Mouse (Mus musculus): Measurements from ENCODE around the gene Psmd7. TPM values are rescaled to one million over a fixed set of nuclear protein-coding genes. Genes with fewer than 3 reads are reported as not detected.
"Not testable (repeated sequence)": the region's sequence is repeated elsewhere in the genome, so short reads cannot be mapped to it uniquely, and the experiment has no call there.

The Psmd7 gene
- 240 and 244 TPM in 2 replicates for polyA plus RNA-seq (2015; fragmentation: Nextera tagmentation; extraction: Ambion mirVana)

DNA sequence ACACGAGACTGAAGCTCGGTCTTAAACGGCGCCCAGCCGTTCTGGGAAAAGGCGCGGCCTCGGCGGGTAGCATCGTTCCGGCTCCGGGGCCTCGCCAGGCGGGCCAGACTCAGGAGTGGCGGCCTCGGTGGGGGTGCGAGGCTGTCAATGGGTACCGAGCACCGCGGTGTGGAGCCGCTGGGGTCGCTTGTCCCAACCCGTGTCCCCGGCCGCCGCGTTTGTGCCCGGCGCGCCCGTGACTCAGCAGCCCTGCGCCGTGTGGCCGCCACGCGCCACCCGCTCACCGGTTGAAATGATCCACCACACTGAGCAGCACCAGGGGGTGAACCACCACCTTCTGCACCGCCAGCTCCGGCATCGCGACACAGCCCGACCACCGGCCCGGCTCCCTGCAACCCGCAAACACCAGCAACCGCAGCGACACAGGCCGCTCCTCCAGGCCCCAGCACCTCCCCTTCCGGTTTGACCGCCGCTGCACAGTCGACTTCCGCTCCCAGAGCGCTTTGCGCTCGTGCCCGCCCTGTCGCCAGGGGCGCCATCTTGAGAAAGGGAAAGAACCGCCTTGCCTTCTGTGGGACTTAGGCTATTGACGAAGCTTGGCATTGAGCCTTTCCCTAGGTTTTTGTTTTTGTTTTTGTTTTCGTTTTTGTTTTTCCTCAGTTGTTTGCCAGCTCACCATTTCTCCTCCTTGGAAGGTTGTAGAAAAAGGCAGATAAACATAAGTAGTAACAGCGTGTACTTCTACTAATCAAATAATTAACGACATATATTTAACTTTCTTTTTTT, at the start of gene Psmd7:
Gene Psmd7, minus strand, starts transcription at position 470 of the 786 bp plus-strand sequence.
- ATAC-seq (replicated peaks), result peak; percentile 98
- 1% methylated on average over 64 of the region's 65 CpGs for WGBS

DNA sequence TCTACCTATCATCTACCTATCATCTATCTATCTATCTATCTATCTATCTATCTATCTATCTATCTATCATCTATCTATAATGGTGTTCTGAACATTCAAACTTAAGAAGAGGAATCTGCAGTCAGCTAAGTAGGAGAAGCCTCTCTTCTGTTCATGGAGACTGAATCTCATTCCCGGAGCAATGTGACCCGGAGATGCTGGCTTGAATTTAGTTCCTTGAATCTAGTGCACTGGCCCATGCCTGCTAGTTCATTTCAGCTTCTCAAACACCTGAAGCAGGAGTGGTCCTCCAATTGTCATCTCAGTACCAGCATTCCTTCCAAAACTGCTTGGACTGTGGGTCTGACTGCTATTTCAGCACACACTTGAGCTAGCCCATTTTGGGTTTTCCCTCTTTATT, 45.5 kb upstream of the Psmd7 start:
- no peaks in the 10 kb centered on the region for H3K36me3 ChIP-seq (replicated peaks)
- H3K4me1 ChIP-seq, result no peaks in the 10 kb centered on the region
- no peak overlapping the region for H3K4me3 ChIP-seq
- no peak overlapping the region for H3K27ac ChIP-seq
- WGBS, result 98% methylated on average over 2 of the region's 2 CpGs
- H3K9ac ChIP-seq, result no peak overlapping the region
- no peak for ATAC-seq (replicated peaks)
- no peaks in the 10 kb centered on the region for H3K27me3 ChIP-seq (replicated peaks)
- no peak overlapping the region for H3K4me2 ChIP-seq
- H3K9me3 ChIP-seq, result no peaks in the 10 kb centered on the region

More for the DNA sequence above, at the start of gene Psmd7:
- Histone ChIP-seq H3K27ac (peak within 1 kb of the TSS; percentile 87), H3K4me3 (peak within 1 kb of the TSS; percentile 70), H3K4me1 (peaks cover 16% of the 10 kb centered on the region), H3K4me2 (peak within 1 kb of the TSS; percentile 93), H3K9me3 (no peaks in the 10 kb centered on the region), H3K27me3 (replicated peaks) (no peaks in the 10 kb centered on the region), H3K9ac (peak within 1 kb of the TSS; percentile 66), H3K36me3 (replicated peaks) (peaks cover 13% of the 10 kb centered on the region; the same call in 1 of the 2 replicates)

DNA sequence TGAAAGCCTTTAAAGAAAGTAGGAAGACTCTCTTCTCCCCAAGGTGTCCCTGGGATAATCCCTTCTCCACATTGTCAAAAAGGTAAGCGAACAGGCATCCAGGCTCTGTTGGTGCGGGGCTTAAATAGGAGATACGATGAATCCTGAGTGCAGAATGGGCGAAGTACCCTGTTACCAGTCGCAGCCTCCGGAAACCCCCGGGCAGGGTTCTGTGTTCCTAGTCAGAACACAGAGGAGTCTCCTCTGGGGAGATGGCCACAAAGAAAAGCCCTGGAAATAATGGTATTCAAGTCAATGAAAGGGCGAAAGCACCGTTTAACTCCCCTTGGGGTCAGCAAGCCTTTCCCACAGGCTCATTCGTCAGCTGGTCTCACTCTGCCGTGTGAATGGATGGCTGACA, 41.4 kb upstream of the Psmd7 start:
- H3K27ac ChIP-seq, result no peak overlapping the region
- H3K4me2 ChIP-seq, result no peak overlapping the region
- H3K9me3 ChIP-seq, result no peaks in the 10 kb centered on the region
- no peaks in the 10 kb centered on the region for H3K4me1 ChIP-seq
- ATAC-seq (replicated peaks), result no peak
- H3K27me3 ChIP-seq (replicated peaks), result no peaks in the 10 kb centered on the region
- H3K36me3 ChIP-seq (replicated peaks), result no peaks in the 10 kb centered on the region
- H3K4me3 ChIP-seq, result no peak overlapping the region
- H3K9ac ChIP-seq, result no peak overlapping the region
- 55% methylated on average over 11 of the region's 11 CpGs for WGBS

DNA sequence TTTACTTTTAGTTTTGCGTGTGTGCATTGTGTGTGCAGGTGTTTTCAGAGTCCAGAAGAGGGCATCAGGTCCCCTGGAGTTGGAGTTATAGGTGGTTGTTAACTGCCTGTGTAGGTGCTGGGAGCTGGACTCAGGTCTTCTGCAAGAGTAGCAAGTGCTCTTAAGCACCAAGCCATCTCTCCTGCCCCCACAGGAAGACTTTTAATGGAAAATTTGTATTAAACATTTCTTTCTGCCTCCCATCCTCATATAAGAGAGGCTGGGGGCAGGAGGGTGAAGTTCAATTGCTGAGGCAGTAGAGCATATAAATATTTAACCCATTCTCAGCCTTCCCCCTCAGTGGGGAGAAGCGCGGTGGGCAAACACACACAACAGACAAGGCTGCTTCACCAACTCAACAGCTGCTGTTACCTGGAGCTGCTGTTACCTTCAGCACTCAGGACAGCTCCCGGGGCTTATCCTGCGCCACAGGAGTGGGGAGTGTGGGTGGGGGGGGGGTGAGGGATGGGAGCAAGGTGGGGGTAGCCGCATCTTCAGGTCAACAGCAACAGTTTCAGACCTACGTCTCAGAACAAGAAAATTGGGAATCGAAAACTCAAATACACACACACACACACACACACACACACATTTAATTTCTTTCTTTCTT, 40.4 kb upstream of the Psmd7 start:
- H3K4me3 ChIP-seq, result no peak overlapping the region
- H3K9ac ChIP-seq, result no peak overlapping the region
- no peaks in the 10 kb centered on the region for H3K9me3 ChIP-seq
- no peaks in the 10 kb centered on the region for H3K36me3 ChIP-seq (replicated peaks)
- H3K4me2 ChIP-seq, result no peak overlapping the region
- no peaks in the 10 kb centered on the region for H3K27me3 ChIP-seq (replicated peaks)
- ATAC-seq (replicated peaks), result no peak
- no peak overlapping the region for H3K27ac ChIP-seq
- H3K4me1 ChIP-seq, result no peaks in the 10 kb centered on the region
- WGBS, result 77% methylated on average over 8 of the region's 8 CpGs

DNA sequence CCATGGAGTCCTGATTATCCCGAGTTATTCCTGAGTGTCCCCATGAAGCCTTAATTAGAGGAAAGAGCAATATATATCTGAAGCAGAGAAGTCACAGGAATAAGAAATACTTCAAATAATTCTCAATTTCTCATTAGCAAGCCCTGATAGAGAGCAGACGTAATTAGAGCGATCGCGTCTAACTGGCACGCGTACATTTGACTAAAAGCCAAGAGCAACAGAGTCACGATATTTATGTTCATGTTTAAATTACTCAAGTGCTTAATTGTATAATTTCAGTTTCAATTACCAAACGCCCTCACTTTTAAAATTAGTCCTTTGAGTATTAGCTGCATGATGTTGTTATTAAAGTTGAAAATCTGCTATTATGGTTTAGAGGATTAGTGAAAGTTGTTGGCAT, 39.6 kb upstream of the Psmd7 start:
- H3K9ac ChIP-seq, result no peak overlapping the region
- no peak overlapping the region for H3K4me3 ChIP-seq
- ATAC-seq (replicated peaks), result no peak
- H3K9me3 ChIP-seq, result no peaks in the 10 kb centered on the region
- no peak overlapping the region for H3K4me2 ChIP-seq
- H3K36me3 ChIP-seq (replicated peaks), result no peaks in the 10 kb centered on the region
- no peaks in the 10 kb centered on the region for H3K27me3 ChIP-seq (replicated peaks)
- WGBS, result 79% methylated on average over 9 of the region's 9 CpGs
- no peak overlapping the region for H3K27ac ChIP-seq
- no peaks in the 10 kb centered on the region for H3K4me1 ChIP-seq

DNA sequence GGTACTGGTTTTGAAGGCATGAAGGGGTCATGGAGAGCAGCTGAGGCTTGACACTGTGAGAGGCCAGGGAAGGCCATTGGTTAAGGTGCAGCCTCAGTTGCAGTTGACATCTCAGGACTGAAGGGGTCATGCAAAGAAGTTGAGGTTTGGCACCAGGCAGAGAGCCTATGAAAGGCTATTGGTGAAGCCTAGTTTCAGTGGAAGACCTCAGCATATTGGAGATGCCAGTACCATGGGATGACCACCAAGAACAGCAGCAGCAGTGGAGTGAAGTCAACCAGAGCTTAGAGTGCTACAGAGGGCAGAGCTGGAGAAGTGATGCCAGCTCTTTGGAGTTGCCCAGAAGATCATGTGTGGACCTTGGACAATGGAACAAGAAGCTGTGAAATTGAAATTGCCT, 36.0 kb upstream of the Psmd7 start:
- not testable (repeated sequence) for H3K9ac ChIP-seq; H3K36me3 ChIP-seq (replicated peaks); H3K27ac ChIP-seq; H3K27me3 ChIP-seq (replicated peaks); H3K9me3 ChIP-seq; H3K4me2 ChIP-seq; ATAC-seq (replicated peaks); H3K4me1 ChIP-seq; H3K4me3 ChIP-seq

DNA sequence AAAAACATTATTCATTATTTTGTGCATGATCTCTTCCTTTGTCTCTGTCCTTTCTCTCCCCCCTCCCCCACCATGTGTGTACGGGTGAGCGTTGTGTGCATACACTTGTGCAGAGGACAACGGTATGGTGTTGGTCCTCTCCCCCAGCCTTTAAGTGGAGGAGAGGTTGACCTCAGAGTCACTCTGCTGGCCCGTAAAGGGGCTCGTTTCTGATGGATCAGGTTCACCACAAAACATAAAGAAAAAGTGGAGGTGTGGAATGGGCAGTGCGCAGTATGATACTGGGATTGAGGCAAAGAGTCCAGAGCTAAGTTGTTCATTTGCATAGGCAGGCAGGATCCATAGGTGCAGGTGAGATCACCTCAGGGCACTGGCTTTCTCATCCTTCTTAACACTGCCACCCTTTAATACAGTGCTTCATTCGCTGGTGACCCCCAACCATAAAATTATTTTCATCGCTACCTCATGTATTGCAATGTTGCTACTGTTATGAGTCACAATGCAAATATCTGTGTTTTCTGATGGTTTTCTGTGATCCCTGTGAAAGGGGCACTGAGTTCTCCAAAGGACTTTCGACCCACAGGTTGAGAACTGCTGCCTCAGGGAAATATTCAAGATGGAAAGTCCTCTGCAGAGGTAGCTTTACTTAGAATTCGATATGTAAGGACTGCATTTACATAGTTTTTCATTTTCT, 33.8 kb upstream of the Psmd7 start:
- no peaks in the 10 kb centered on the region for H3K27me3 ChIP-seq (replicated peaks)
- WGBS, result 92% methylated on average over 10 of the region's 10 CpGs
- H3K4me2 ChIP-seq, result no peak overlapping the region
- H3K9ac ChIP-seq, result no peak overlapping the region
- no peak overlapping the region for H3K27ac ChIP-seq
- H3K4me3 ChIP-seq, result no peak overlapping the region
- ATAC-seq (replicated peaks), result no peak
- H3K9me3 ChIP-seq, result no peaks in the 10 kb centered on the region
- H3K36me3 ChIP-seq (replicated peaks), result no peaks in the 10 kb centered on the region
- no peaks in the 10 kb centered on the region for H3K4me1 ChIP-seq

DNA sequence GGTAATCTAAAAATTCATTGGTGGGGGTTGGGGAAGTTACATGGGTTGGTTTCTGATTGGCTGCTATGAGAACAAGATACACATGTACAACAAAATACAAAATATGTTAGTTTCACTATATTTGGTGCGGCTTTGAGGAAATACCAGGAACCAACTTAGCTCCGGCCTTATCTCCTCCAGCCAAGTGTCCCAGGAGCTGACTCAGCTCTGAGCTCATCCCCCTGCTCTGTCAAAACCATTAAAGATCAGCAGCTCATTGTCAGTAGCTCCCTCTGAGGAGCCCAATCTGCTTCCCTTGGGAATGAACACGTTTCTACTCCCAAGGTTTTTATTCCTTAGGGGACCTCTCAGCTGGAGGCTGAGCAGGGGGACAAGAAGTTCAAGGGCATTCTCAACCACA, 32.9 kb upstream of the Psmd7 start:
- no peaks in the 10 kb centered on the region for H3K9me3 ChIP-seq
- H3K4me3 ChIP-seq, result no peak overlapping the region
- no peak for ATAC-seq (replicated peaks)
- no peaks in the 10 kb centered on the region for H3K36me3 ChIP-seq (replicated peaks)
- 66% methylated on average over 3 of the region's 3 CpGs for WGBS
- H3K4me1 ChIP-seq, result no peaks in the 10 kb centered on the region
- H3K27me3 ChIP-seq (replicated peaks), result no peaks in the 10 kb centered on the region
- no peak overlapping the region for H3K9ac ChIP-seq
- no peak overlapping the region for H3K27ac ChIP-seq
- H3K4me2 ChIP-seq, result no peak overlapping the region

DNA sequence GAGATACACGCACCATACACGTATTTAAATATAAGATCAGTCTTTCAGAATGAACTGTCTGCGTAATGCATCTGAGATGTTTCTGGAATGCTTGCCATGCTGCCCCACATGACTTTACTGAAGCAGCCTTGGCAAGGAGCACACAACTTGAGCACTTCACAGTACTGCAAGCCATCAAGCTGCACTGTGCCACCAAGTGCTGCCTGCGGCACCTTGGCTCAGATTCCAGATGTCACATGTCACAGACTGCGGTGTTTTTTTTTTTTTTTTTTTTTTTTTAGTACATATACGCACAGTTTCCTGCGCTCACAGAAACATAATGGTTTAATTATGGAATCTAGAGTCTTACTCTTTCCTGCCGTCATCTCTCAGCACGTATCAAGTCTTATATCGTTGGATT, 30.2 kb upstream of the Psmd7 start:
- Histone ChIP-seq H3K4me2 (no peak overlapping the region), H3K9me3 (no peaks in the 10 kb centered on the region), H3K4me1 (no peaks in the 10 kb centered on the region), H3K36me3 (replicated peaks) (no peaks in the 10 kb centered on the region), H3K27ac (no peak overlapping the region), H3K9ac (no peak overlapping the region), H3K4me3 (no peak overlapping the region), H3K27me3 (replicated peaks) (no peaks in the 10 kb centered on the region)
- WGBS, result 92% methylated on average over 10 of the region's 10 CpGs
- ATAC-seq (replicated peaks), result no peak

DNA sequence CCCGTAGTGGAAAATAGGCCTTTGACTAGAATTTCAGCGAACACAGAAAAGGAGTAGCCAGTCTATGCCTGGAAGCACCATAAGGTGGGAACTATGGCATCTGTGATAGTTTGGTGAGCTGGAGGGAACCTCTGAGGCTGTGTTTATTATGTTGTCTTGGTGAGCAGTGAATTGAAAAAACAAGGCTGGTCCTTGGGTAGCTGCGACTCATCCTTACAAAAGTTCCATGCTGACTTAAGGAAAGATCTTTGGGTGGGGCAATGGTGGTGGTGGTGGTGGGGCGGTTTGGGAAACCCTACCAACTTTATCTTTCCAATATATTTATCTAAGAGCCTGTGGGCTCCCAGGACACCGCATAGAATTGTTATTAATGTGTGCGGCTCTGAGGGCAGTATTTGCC, 25.1 kb upstream of the Psmd7 start:
- Histone ChIP-seq H3K27ac (no peak overlapping the region), H3K4me1 (no peaks in the 10 kb centered on the region), H3K4me3 (no peak overlapping the region), H3K9me3 (no peaks in the 10 kb centered on the region), H3K9ac (no peak overlapping the region), H3K36me3 (replicated peaks) (no peaks in the 10 kb centered on the region), H3K4me2 (no peak overlapping the region), H3K27me3 (replicated peaks) (no peaks in the 10 kb centered on the region)
- WGBS, result 89% methylated on average over 6 of the region's 6 CpGs
- no peak for ATAC-seq (replicated peaks)

DNA sequence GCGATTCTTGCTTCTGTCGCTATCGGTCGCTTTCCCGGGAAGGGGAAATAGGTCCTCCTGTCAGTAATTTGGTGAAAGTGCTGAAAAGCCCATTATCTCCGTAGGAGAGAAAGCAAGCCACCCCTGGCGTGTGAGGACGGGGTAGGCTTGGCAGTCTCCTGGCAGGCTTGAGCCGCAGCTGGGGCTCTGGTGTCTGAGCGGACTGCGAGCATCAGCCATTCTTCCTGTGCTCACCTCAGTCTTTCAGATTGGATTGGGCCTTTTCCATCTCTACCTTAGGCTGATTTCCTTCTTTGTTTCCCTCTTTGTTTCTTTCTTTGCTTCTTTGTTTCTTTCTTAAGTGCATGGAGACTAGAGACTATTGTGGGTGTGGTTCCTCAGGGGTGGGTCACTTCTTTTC, 22.6 kb upstream of the Psmd7 start:
- Histone ChIP-seq H3K9me3 (no peaks in the 10 kb centered on the region), H3K9ac (no peak overlapping the region), H3K4me3 (no peak overlapping the region), H3K27me3 (replicated peaks) (no peaks in the 10 kb centered on the region), H3K4me2 (no peak overlapping the region), H3K36me3 (replicated peaks) (no peaks in the 10 kb centered on the region), H3K27ac (no peak overlapping the region), H3K4me1 (0 out of 2 replicates have a peak, but pooled peaks cover 4% of the 10 kb centered on the region)
- no peak for ATAC-seq (replicated peaks)
- 53% methylated on average over 11 of the region's 11 CpGs for WGBS

DNA sequence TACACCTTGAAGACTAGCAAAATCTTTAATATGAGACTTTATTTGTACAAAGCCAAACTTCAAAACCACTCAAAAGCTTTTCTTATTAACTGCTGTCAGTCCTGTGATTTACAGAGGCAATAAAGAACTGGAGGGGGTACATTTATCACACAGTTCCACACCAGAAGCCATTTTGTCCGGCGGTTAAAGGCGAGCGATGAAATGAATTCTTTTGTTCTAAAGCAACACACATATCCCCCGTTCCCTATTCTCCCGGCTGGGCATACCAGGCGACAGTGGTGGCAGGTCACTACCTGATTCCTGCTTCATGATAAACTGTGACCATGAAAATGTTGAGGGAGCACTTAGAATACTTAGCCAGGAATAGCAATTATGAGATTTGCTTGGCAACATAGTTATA, 20.5 kb upstream of the Psmd7 start:
- H3K27ac ChIP-seq, result no peak overlapping the region
- H3K4me1 ChIP-seq, result peaks cover 14% of the 10 kb centered on the region
- 34% methylated on average over 7 of the region's 7 CpGs for WGBS
- H3K27me3 ChIP-seq (replicated peaks), result no peaks in the 10 kb centered on the region
- no peak for ATAC-seq (replicated peaks)
- H3K4me3 ChIP-seq, result no peak overlapping the region
- no peak overlapping the region for H3K9ac ChIP-seq
- no peak overlapping the region for H3K4me2 ChIP-seq
- no peaks in the 10 kb centered on the region for H3K36me3 ChIP-seq (replicated peaks)
- H3K9me3 ChIP-seq, result no peaks in the 10 kb centered on the region

Data from midbrain, embryonic 15.5 days (tissue).